Mouse (Mus musculus) cerebellum, postnatal 10 days (tissue): ENCODE data around the gene Dnase1l3.
A peak's percentile ranks its signal among the peaks of the same experiment; 100 is the strongest.

Source experiments
- DNase-seq, 2 experiments: peaks; one replicate each; pipeline ENCODE4 v3.0.0; 2021; ENCODE audit warnings: mixed read lengths in 2 of 2

The Dnase1l3 gene

DNA sequence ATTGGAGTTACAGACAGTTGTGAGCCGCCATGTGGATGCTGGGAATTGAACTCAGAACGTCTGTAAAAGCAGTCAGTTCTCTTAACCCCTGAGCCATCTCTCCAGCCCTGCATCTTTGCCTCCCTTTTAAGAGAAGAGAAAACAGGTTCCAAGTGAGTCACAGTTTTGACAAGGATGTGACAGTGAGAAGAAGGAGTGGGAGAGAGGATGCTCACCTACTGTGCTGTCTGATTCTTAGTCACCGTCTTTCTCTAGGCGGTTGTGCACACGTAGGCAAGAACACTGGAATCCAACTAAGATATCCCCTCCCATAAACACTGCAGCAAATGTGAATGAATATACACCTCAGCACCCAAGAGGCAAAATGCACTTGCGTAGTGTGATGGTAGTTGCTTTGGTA, 19.2 kb downstream of the Dnase1l3 start:
- no peak for DNase-seq

DNA sequence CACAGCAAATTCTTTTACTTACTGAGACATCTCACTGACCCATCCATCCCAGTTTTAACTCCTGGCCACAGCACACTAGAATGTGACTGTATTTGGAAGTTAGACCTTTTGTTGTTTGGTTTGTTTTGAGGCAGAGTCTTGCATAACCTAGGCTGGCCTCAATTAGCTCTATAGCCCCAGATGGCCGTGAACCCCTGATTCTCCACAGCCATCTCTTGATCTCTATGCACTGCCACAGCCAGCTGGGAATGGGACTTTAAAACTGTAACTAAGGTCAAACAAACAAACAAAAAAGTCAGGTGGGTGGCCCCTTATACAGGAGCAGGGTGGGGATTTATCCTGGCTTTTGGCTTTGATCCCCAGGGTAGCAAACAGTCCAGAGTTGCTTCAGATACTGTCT, 19.7 kb downstream of the Dnase1l3 start:
- DNase-seq, result no peak

DNA sequence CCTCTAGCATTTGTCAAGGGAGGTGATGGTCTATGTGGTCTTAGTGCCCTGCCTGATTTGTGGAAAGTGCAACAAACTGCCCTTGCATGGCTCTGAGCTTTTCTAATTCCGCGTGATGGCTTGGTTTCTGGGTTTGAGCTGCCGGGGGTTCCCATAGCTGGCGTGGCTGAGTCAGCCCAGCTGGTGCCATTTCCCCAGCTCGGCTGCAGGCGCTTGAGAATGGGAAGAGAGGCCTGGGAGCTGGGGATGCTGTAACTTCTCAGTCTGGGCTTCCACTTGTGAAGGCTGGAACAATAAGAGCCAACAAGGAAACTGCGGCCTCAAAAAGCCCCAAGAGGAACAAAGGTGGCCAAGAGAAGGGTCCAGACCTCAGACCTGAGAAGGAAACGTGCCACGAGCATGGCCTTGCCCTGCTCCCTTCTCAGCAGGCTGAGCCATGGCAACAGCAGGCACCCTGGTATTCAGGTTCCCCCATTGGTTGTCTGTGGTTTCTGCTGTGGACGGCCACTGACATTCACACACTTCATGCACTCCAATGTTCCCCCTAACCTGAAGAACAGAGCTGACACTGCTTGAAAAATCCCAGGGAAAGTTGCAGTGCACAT, 22.4 kb downstream of the Dnase1l3 start:
- no peak for DNase-seq

DNA sequence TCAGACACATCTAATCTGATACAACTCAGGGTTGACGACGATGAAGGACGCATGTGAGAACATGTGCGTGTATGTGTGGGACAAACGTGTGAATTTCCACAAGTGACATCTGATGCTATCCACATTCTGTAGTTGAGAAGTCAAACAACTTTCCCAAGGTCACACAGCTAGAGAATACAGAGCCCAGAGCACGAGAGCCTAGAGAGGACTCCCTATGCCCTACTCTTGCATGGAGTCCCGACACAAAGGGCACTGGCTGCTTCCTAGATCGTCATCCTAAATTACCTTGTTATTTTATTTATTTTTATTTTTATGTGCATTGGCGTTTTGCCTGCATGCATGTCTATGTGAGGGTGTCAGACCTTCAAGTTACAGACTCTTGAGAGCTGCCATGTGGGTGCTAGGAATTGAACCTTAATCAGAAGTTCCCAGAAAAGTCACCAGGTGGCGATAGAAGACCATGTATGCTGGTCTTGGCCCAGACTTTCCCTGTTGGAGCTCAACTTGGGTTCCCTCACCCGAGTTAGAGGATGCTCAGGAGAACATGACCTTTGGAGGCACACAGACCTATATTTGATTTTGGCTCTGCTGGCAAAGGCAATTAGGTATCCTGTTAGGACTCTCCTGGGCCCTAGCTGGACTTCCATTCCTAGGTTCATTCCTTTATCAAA, 30.0 kb downstream of the Dnase1l3 start:
- peak; percentile 86 to 92 for DNase-seq

DNA sequence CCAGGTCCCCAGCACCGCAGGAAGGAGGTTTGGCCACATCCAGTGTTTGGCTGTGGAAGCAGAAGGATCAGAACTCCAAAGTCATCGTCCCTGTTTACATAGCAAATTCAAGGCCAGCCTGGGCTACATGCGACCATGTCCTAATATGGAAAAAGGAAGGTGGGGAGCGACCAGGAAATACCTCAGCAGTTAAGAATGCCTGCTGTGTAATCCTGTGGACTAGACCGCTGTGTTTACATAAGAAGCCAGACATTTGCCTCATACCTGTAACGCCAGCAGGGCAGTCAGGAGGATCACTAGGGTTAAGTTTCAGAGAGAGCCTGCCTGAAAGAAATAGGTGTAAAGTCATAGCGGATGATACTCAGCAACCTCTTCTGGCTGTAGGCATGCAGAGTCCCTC, 31.2 kb downstream of the Dnase1l3 start:
- DNase-seq, result no peak

DNA sequence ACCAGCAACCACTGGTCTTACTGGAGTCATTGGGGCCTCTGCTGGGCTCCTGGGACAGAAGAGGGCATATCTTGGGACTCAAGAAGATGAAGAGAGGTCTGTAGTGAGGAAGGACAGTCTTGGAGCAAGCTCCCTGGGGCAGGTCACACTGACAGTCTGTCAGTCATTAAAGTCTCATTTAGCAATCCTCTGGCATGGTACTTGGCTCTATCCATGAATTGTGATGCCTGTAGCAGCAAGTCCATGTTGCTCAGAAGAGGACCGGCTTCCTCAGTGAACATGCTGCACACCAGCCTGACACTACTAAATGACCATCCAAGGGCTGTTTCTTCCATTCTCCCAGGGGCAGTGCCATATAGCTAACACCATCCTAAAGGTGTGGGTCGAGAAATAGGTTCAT, 31.7 kb downstream of the Dnase1l3 start:
- no peak for DNase-seq

DNA sequence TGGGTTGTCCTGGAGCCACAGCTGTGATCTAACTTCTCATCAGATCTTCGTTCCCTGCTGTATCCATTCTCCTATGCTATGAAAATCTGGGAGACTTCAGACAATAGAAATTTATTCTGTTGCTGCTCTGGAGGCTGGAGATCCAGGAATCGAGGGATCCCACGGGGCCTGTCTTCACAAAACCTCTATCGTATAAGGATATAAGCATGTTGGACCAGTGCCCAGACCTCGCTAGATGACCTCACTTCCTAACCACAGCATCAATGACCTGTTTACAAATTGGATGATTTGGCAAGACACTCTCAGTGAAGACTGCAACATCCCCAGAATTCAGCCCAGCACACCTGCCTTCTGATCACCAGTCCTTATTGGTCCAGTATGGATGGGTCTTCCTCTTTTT, 32.7 kb downstream of the Dnase1l3 start:
- peak; percentile 28 to 32 for DNase-seq

DNA sequence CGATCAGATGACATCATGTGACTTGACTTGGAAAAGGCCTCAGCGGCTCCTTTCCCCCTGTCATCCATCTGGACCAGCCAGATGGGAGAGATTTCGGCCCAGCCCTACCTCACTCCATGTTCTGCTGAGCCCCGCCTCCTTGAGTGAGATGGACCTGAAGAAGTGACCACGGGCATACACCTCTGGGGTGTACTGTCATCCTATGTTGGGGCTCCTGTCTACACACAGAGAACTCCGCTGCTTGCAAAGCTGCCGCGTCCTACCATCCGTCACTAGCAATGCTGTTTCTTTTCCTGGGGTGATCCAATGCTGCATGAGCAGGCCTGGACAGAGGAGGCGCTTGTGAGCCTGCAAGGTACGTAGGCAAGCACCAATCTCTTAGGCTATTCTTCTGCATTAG, 33.8 kb downstream of the Dnase1l3 start:
- DNase-seq, result peak; percentile 68 to 77

DNA sequence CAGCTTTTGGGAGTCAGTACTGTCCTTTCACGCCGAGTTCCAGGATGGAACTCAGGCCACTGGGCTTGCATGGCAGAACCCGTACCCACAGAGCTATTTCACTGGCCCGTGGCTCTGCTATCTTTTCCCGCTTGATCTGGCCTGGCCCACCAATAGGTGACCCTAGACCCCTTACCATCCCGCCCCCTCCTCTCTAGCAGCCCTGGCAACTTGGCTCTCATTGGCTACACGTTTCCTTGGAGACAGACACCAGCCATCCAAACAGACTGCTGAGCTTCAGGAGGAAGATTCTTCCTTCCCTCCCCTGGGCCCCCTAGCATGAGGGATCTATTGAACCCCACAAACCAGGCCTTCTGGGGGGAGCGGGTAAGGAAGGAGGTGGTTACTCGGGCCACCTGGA, 37.3 kb downstream of the Dnase1l3 start, which contains the start of gene Gm45521:
Gm45521 (plus strand) TSS at position 240 of the 400 bp plus-strand sequence.
- DNase-seq, result no peak

DNA sequence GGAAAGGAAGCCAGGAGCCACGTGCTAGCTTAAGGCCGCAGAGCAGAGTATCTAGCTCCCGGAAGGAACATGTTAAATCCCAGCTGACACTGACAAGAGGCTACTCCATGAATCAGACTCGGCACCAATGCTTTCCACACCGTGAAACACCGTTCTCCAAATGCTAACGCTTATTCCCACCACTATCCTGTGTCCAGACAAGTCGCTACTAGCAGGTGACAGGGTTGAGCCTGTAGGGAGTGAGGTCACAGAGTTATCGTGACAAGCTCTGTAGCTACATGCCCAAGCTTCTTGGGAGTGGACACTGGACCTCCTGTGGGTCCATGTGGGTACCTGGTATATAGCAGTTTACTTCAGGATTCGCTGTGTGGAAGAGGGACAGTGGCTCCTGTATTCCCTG, 37.9 kb downstream of the Dnase1l3 start:
- no peak for DNase-seq

DNA sequence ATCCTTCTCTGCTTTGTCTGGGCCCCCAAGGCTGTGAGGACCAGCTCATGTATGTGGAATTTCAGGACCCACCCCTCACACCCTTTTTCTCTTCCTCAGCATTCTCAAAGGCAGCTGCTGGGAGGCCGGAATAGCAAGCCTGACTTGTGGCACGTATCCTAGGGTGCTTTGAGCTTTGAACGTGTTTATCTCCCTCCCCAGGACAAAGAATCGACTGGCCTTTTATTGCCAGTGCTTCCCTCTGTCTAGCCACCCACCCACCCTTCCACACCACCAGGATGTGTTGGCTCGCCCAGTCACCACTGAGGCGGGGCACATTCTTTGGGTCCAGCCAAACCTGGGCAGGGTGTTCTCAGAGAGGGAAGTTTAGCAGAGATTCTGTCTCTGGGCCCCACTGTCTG, 40.3 kb downstream of the Dnase1l3 start:
- no peak for DNase-seq

DNA sequence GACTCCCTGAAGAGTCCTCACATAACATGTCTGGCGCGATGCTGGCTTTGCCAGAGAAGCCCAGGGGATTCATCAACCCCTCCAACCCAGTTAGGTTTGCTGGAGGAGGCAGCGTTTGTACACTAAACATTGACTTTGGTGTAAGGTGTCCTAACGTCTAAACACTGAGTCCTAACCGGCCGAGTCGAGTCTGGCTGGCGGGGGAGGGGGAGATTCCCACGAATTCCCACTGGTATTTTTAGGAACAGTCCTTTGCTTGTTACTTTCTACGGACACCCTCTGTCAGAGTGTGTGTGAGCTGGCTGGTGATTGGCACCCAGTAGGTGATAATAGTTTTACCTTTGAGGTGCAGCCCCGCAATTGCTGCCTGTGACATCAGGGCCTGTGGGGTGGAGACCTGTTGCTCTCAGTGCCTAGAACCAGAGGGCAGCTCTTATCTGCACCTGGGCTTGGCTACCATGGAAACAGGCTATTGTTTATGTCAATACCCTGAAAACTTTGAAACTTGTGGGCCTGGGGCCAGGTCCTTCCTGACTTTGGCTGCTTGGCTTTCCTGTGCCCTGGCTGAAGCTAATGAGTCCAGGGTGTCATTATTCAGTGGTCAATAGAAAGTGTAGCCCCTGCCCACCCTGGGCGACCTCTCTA, 41.6 kb downstream of the Dnase1l3 start:
- DNase-seq, result no peak

DNA sequence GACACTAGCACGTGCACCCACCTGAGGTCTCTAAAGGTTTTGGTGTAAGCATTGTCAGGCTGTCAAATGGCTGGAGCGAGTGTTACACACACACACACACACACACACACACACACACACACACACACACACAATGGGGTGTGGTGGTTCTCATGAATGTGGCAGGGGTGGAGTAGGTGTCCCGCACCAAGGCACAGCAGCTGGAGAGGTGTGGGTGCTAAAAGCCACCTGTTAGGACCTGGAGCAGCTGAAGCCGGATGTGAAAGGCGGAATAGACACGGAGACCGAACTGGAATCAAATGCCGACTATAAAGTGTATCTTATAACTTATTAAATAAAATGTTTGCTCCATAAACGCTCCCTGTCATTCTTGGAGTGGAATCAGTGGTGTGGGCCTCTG, 43.1 kb downstream of the Dnase1l3 start:
- DNase-seq, result no peak

DNA sequence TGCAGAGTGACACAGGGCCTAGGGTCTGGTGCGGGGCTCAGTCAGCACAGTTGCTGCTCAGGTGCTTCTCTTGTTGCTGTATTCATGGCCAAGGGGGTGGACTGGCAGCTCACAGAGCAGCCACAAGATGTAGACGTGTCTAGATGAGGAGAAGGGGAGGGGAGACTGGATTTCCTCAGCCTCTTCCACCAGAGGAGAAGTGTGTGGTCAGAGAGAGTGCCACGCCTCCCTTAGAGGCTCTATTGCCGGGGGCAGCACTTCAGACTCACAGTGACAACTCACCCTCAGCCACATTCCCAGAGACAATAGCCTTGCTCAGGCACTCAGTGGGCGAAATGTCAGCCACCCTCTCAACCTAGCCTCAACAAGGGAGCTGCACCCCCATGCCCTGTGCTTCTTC, 49.1 kb downstream of the Dnase1l3 start:
- no peak for DNase-seq

DNA sequence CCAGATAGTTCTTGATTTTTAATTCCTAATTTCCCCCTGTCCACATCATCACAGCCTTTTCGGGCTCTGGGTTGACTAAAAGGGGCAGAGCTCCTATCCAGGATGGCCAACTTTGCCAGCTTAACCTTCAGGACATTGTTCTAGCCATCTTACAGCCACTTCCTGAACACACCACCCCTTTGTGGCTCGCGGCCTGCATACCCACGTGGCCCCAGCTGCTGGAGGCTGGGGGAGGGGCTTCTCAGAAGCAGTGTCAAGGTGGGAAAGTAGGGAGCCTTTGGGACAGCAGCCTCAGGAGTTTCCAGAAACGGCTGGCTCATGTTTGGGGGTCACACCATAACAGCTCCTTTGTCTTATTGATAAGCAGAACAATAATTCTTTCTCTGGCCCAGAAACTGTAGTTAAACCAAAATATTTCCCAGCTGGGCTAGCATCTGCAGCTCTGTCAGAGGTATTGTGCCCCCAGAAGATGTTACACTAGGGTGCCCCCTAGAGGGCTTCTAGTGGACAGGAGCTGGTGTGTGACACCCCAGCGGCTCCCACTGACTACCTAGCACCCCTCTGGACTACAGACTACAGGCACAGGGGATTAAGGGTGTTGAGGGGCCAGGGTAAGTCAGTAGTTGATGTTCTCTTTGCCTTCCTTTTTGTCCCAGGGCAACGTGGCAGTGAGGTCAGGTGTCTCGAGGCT, 49.9 kb downstream of the Dnase1l3 start:
- DNase-seq, result peak; percentile 35 to 42

DNA sequence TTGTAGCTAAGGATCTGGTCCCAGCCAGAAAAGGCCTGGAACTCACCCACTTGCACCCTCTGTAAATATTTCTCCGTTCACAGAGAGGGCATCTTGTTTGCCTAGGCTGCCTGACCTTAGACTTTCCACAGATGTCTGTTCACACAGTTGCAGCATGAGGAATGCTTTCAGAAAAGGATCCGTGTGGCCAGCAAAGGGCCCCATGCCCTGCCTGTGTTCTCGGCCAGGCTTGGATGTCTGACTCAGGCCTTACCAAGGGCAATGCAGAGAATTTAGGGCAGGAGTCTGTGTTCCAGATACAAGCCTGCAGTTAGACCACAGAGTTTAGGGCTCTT, 50.6 kb downstream of the Dnase1l3 start:
- DNase-seq, result peak in 1 of 2 experiments; percentile 18

DNA sequence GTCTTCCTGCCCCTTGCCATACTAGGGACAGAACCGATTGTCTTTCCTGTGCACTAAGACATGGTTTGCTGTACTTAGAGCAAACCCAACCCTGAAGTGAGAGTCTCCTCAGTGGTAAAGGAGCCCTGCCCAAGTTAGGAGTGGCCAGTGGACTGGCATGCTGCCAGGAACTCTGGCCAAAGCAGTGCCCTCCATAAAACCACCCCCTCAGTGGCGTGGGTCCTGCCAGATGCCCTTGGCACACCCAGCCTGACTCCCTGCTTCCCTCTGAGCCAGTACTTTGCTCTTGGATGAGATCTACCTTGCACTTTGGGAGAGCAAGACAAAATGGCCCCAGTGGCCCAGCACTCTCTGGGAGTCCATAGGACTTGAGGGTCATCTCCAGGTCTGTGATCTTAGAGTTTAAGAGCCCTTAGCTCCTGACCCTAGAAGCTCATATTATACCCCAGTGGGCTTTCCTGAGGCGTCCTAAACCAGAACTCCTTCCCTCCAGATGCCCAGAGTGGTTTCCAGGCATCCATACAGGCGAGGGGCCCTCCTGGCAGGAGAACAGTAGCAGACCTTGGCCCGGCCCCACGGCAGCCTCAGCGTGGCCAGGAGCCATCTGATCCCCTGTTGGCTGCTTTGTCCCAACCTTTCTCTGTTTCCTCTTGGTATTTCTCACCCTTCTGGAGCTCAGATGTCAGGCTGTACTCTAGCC, 51.1 kb downstream of the Dnase1l3 start:
- DNase-seq, result peak; percentile 74 to 87

DNA sequence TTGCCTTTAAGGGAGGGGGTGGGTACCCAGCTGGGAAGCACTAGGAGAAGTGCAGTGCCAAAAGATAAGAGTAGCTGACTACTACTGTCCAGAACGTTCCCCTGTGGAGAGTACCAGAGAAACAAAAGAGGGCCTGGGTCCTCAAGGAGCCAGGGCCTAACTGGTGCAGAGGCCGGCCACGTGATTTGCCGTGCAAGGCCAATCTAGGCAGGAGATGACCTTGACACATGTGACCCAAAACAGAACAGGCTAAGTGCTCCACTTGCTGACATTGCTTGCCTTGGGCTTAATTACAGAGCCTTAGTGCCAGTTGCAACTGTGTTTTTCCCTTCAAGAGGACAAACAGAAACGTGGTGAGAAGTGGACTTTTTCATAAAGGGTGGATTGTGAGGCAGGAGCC, 53.0 kb downstream of the Dnase1l3 start:
- DNase-seq, result no peak

DNA sequence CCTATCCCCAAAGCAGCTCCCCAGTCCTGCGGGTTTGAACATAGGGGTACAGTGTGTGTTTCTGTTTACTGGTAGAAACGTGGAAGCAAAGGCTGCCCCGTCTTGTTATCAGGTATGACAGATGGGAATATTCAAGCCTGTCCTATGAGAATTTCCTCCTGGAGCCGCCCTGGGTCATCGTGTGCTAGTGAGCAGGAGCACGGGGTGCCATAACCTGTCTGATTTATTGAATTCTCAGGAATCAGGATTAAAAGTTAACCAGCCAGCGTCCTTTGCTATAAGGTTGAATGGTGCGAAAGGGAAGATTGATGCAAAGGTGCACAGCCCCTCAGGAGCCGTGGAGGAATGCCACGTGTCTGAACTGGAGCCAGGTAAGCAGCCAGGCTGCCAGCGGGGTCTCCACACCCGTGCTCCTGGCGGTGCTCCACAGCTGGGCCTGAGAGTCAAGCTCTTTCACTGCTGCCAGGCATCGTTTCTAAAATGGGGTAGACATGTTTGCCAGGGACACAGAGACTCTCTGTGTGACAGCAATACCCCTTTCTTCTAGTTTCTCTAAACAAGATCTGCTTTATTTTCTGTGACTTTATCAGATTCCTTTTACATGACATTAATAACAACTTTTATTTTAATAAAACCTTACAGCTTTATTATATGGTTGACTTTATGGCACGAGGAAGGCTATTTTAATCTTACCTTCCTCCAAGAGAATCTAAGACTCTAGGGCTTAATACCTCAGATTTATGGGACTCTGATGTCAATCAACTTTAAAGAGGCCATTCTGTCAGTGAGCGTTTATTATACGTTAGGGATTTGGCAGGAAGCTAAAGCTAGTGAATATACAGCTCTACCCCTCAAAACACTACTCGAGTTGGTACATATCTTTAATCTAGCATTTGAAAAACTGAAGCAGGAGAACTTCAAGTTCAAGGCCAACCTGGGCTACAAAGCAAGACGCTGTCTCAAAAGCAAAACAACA, 55.3 kb downstream of the Dnase1l3 start:
- peak; percentile 50 to 66 for DNase-seq

DNA sequence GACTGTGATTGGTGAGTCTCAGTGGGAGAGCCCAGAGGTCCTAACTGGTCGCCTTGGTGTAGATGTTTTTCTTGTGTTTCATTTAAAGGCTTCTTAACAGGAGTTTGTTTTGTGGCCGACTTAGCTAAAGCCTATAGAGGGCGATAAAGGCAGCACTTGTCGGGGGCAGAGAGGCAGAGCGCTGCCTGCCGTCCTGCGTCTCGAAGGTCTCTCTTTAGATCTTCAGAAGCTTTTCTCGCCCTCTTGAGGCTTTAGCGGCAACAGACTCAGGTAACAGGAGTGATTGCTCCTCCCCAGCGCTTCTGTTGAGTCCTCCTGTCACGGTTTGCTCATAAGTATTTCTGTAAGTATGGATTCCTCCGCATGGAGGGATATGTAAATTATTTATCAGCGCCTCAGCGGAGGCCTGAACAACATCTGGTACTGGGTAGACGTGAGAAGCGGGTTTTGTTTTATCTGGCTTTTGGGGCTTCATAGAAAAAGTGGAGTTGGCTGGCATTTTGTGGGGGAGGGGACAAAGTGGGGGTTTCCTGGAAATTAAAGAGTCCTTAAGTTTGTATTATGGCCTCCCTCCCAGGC, 57.2 kb downstream of the Dnase1l3 start:
- peak; percentile 60 to 64 for DNase-seq

DNA sequence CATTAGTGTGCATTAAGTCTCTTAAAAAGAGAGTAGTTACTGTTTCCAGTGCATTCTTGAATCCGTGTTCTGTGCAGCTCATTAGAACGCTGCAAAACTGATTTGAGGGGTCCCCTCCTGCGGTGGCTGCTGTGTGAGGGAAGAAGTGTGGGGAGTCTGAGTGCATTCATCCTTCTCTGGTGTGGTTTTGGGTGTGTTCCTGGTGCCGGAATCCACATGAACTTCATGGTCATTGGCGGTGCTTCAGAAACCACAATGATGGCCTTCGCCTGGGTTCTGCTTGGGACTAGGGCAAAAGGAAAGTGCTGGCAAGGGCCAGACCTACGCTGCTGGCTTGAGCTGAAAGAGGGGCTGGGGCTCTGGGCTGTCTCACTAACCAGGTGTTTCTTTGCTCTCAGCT, 60.2 kb downstream of the Dnase1l3 start:
- DNase-seq, result no peak

DNA sequence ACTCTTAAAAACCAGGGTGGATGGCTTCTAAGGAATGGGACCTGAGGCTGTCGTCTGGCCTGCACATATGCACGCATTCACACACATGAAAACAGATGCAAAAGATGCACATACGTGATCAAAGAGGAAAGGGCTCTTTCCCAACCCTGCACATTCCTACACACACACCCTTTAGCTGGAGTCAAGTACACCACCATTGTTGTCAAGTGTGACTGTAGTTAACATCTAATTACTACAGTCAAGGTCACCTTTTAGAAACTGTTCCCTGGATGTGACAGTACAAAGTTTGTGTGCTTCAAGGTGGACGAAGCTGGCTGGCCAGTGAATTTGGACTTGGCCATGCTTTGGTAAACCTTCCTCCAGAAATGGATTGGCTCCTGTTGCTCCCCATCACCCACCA, 62.2 kb downstream of the Dnase1l3 start:
- DNase-seq, result no peak
